Mouse (Mus musculus): ENCODE measurements at regions not wholly inside any gene's neighbourhood (a gene's known extent, or its start where the extent isn't known, plus 50 kb on each side); places are given as distances from the start of the nearest gene placed in this dataset.

GRCm38 (mm10) chr15:96210721-96211400, 76.5 kb upstream of the Arid2 start:
- no peak for TF ChIP-seq CTCF (IDR thresholded peaks at IDR 0.05; ENCODE audit: insufficient read depth, low read length)
- no peak for TF ChIP-seq POLR2A (IDR thresholded peaks at IDR 0.05; ENCODE audit: borderline replicate concordance, extremely low read depth, low read depth, low read length)

Measured in lung, adult 2 months (tissue).